Mouse (Mus musculus) lung, adult 2 months (tissue): ENCODE data around the gene Tbx1. TPM values are rescaled to one million over a fixed set of nuclear protein-coding genes. Genes with fewer than 3 reads are reported as not detected.
A peak's percentile ranks its signal among the peaks of the same experiment; 100 is the strongest.

Experiments
- DNase-seq: peaks from one replicate; pipeline ENCODE4 v3.0.0; 2022
- H3K4me1 ChIP-seq: fragments of 200-500 bp; 2 replicates; pipeline ENCODE4 v1.6.1; 2011; ENCODE audit warnings: low read length; ENCODE audit not compliant: control insufficient read depth, insufficient read depth
- H3K4me3 ChIP-seq: fragments of 200-500 bp; replicated peaks from 2 replicates; pipeline ENCODE3; 2011; ENCODE audit warnings: low read depth, mild to moderate bottlenecking, control low read depth, low read length; ENCODE audit errors: extremely low read depth
- CTCF ChIP-seq: fragments of 200-500 bp; IDR thresholded peaks from 2 replicates; pipeline ENCODE4 v1.5.1; 2011; ENCODE audit warnings: mild to moderate bottlenecking, low read length, control low read depth; ENCODE audit not compliant: insufficient read depth
- POLR2A ChIP-seq: fragments of 200-500 bp; IDR thresholded peaks from 2 replicates; pipeline ENCODE4 v1.6.1; 2011; ENCODE audit warnings: low read depth, mild to moderate bottlenecking, control low read depth, low read length, borderline replicate concordance; ENCODE audit errors: extremely low read depth
- WGBS: fragments of 180-500 bp; shearing (Covaris S2); methylation state at CpG from one replicate; pipeline ENCODE4 v1.1.7; 2018; 5-methylcytosine and 5-hydroxymethylcytosine counted together
- polyA plus RNA-seq: library from polyadenylated mRNA; depleted of rRNA; stranded (reverse); fragments of >200 nt; gene quantifications from 2 replicates; pipeline ENCODE4 v1.2.3, GENCODE M21; 2012

Gene Tbx1
- polyA plus RNA-seq, 1 experiment = 32.5 TPM

- Histone ChIP-seq H3K4me1 (peaks cover 3% of the 10 kb centered on the region), H3K4me3 (no peak overlapping the region)
- TF ChIP-seq CTCF (no peak), POLR2A (no peak)
- WGBS = 78% methylated on average over 10 of the region's 10 CpGs
- DNase-seq = no peak
Observed at GRCm38 (mm10) chr16:18583169-18583568, 7.3 kb downstream of the Tbx1 start.

- Histone ChIP-seq H3K4me1 (peaks cover 3% of the 10 kb centered on the region), H3K4me3 (no peak overlapping the region)
- no peak for TF ChIP-seq POLR2A
- TF ChIP-seq CTCF = no peak
- DNase-seq = no peak
- 10% methylated on average over 67 of the region's 67 CpGs for WGBS
Observed at GRCm38 (mm10) chr16:18582426-18583148, 7.9 kb downstream of the Tbx1 start.

GRCm38 (mm10) chr16:18581623-18582205, 8.8 kb downstream of the Tbx1 start:
- H3K4me3 ChIP-seq = peak overlapping the region; percentile 34
- no peak for TF ChIP-seq CTCF
- TF ChIP-seq POLR2A = no peak
- WGBS = 6% methylated on average over 57 of the region's 66 CpGs
- H3K4me1 ChIP-seq = peaks cover 3% of the 10 kb centered on the region
- DNase-seq = no peak

GRCm38 (mm10) chr16:18581050-18581622, 9.3 kb downstream of the Tbx1 start:
- H3K4me1 ChIP-seq = peaks cover 3% of the 10 kb centered on the region
- peak overlapping the region; percentile 34 for H3K4me3 ChIP-seq
- no peak for DNase-seq
- 18% methylated on average over 21 of the region's 21 CpGs for WGBS
- no peak for TF ChIP-seq POLR2A

- no peak for DNase-seq
- 57% methylated on average over 2 of the region's 2 CpGs for WGBS
- Histone ChIP-seq H3K4me3 (no peak overlapping the region), H3K4me1 (peaks cover 3% of the 10 kb centered on the region)
- no peak for TF ChIP-seq CTCF
Observed at GRCm38 (mm10) chr16:18580389-18580788, 10.1 kb downstream of the Tbx1 start.

- DNase-seq = no peak
- 67% methylated on average over 5 of the region's 5 CpGs for WGBS
- TF ChIP-seq CTCF = no peak
- TF ChIP-seq POLR2A = no peak
- Histone ChIP-seq H3K4me3 (no peak overlapping the region), H3K4me1 (peaks cover 3% of the 10 kb centered on the region)
Observed at GRCm38 (mm10) chr16:18577599-18578160, 12.8 kb downstream of the Tbx1 start.

GRCm38 (mm10) chr16:18577071-18577470, 13.4 kb downstream of the Tbx1 start:
- Histone ChIP-seq H3K4me3 (no peak overlapping the region), H3K4me1 (peaks cover 3% of the 10 kb centered on the region)
- 49% methylated on average over 3 of the region's 3 CpGs for WGBS
- DNase-seq = no peak
- no peak for TF ChIP-seq POLR2A
- TF ChIP-seq CTCF = no peak

GRCm38 (mm10) chr16:18574196-18574595, 16.3 kb downstream of the Tbx1 start:
- WGBS = 60% methylated on average over 8 of the region's 8 CpGs
- Histone ChIP-seq H3K4me1 (no peaks in the 10 kb centered on the region), H3K4me3 (no peak overlapping the region)
- no peak for DNase-seq
- TF ChIP-seq POLR2A (no peak), CTCF (no peak)

- no peak overlapping the region for H3K4me3 ChIP-seq
- no peaks in the 10 kb centered on the region for H3K4me1 ChIP-seq
- no peak for DNase-seq
- WGBS = 76% methylated on average over 7 of the region's 7 CpGs
- no peak for TF ChIP-seq POLR2A
- no peak for TF ChIP-seq CTCF
Observed at GRCm38 (mm10) chr16:18568599-18568998, 21.9 kb downstream of the Tbx1 start.
